In genomic region chr11:116138468-116139138, GRCm38 (mm10) we compare ENCODE assay signal across 7 mouse cellular contexts. TPM values are rescaled to one million over a fixed set of nuclear protein-coding genes. Genes with fewer than 3 reads are reported as not detected.
DNase-seq lines count a peak whose midpoint lies in the region; ATAC-seq lines count a peak whose summit lies in the region.

Gene Mrpl38 (minus strand): TSS chr11:116138868.

- no peaks in the 10 kb centered on the region for H3K9me3 ChIP-seq in intestine, embryonic 16.5 days (ENCODE audit: control insufficient read depth, low read length)
- no peaks in the 10 kb centered on the region for H3K9me3 ChIP-seq in midbrain, embryonic 11.5 days (ENCODE audit: control insufficient read depth, low read length)

- intact Hi-C loops in left cerebral cortex, postnatal 36 days (cut with DNase I), result loop anchor here (1.0 to 2.0 kb wide), 2 partner anchors 30 to 52 kb away; partner anchors contain the start of genes Fbf1 and Wbp2

- DNase-seq in adrenal gland, adult 2 months, result peak; percentile 93
- peak; percentile 94 for DNase-seq in embryo, embryonic 11.5 days (ENCODE audit: low read depth, low spot score)
- DNase-seq in gastrocnemius, postnatal 4 days (ENCODE audit: low spot score in 2 of 2), result peak; percentile 73 to 87
- peak; percentile 81 to 83 for DNase-seq in left cerebral cortex, postnatal 36 days (ENCODE audit: low spot score in 2 of 2)
- DNase-seq in midbrain, embryonic 11.5 days (ENCODE audit: low spot score, missing footprints), result peak; percentile 99
- DNase-seq in skeletal muscle tissue, adult 2 months (ENCODE audit: low read depth, low spot score), result peak; percentile 95

- ATAC-seq in intestine, embryonic 16.5 days, result peak; percentile 97
- ATAC-seq in midbrain, embryonic 11.5 days (ENCODE audit: low FRiP score), result peak; percentile 97

- peak within 1 kb of the TSS; percentile 83 for H3K9ac ChIP-seq in intestine, embryonic 16.5 days (ENCODE audit: low read depth, low read length)
- H3K9ac ChIP-seq in midbrain, embryonic 11.5 days (ENCODE audit: low read length), result peak within 1 kb of the TSS; percentile 86

- peak within 1 kb of the TSS; percentile 57 for H3K27ac ChIP-seq in intestine, embryonic 16.5 days (ENCODE audit: low read length)
- H3K27ac ChIP-seq in midbrain, embryonic 11.5 days (ENCODE audit: low read depth, low read length), result no peak within 1 kb of the TSS

- peak within 1 kb of the TSS; percentile 88 for H3K4me3 ChIP-seq in intestine, embryonic 16.5 days (ENCODE audit: low read length)
- peak within 1 kb of the TSS; percentile 91 for H3K4me3 ChIP-seq in midbrain, embryonic 11.5 days (ENCODE audit: low read depth, low read length)

- H3K36me3 ChIP-seq in intestine, embryonic 16.5 days (ENCODE audit: control insufficient read depth, insufficient read depth, low read length), result 0 out of 2 replicates have a peak, but pooled peaks cover 5% of the 10 kb centered on the region
- H3K36me3 ChIP-seq in midbrain, embryonic 11.5 days (ENCODE audit: control insufficient read depth, insufficient read depth, low read length), result peaks cover 12% of the 10 kb centered on the region

- H3K27me3 ChIP-seq in intestine, embryonic 16.5 days (replicated peaks; ENCODE audit: control insufficient read depth, insufficient read depth, low read length), result no peaks in the 10 kb centered on the region
- H3K27me3 ChIP-seq in midbrain, embryonic 11.5 days (ENCODE audit: control insufficient read depth, insufficient read depth, low read length), result no peaks in the 10 kb centered on the region

- WGBS in intestine, embryonic 16.5 days, result under 1% methylated on average over 60 of the region's 60 CpGs
- WGBS in midbrain, embryonic 11.5 days, result under 1% methylated on average over 60 of the region's 60 CpGs

- H3K4me1 ChIP-seq in intestine, embryonic 16.5 days (ENCODE audit: control insufficient read depth, insufficient read depth, low read length), result peaks cover 13% of the 10 kb centered on the region
- H3K4me1 ChIP-seq in midbrain, embryonic 11.5 days (ENCODE audit: control insufficient read depth, insufficient read depth, low read length), result no peaks in the 10 kb centered on the region

- H3K4me2 ChIP-seq in intestine, embryonic 16.5 days (ENCODE audit: low read depth, low read length), result peak within 1 kb of the TSS; percentile 68
- H3K4me2 ChIP-seq in midbrain, embryonic 11.5 days, result peak within 1 kb of the TSS; percentile 59

RNA-seq across cellular contexts. Expression of gene Mrpl38, which starts in this region (rescaled TPM):
- total RNA-seq in adrenal gland, adult 2 months (2021), result 100 to 1,000 TPM; 102 to 108 TPM
- 134 and 167 TPM in 2 replicates for polyA plus RNA-seq in adrenal gland, adult 2 months (2012; rRNA removed)
- total RNA-seq in gastrocnemius, postnatal 4 days (2021), result 10 to 100 TPM; 47.0 to 50.6 TPM
- polyA plus RNA-seq in intestine, embryonic 16.5 days (2015; fragmentation: Nextera tagmentation; extraction: Ambion mirVana), result 104 and 110 TPM in 2 replicates
- 10 to 100 TPM; 58.3 to 62.1 TPM for total RNA-seq in left cerebral cortex, postnatal 36 days (2021)
- 96.3 and 97.0 TPM in 2 replicates for polyA plus RNA-seq in midbrain, embryonic 11.5 days (2014; fragmentation: Nextera tagmentation; extraction: Ambion mirVana)
